ENCODE assay signal across 9 mouse cellular contexts in genomic region chr12:108249522-108249921, GRCm38 (mm10). TPM values are rescaled to one million over a fixed set of nuclear protein-coding genes. Genes with fewer than 3 reads are reported as not detected.
DNase-seq lines count a peak whose midpoint lies in the region; ATAC-seq and TF ChIP-seq lines count a peak whose summit lies in the region.
"Had no signal": no experiment of that assay in that cellular context is flagged by ENCODE, and none has a peak within 500 bp of the region (broad histone marks: within the 10 kb centered on the region; RNA-seq: fewer than 3 reads in every experiment).

No protein-coding gene starts in this region.

- H3K27me3 ChIP-seq in hindbrain, postnatal 0 days (ENCODE audit: insufficient read depth, low read length) = no peaks in the 10 kb centered on the region
- no peaks in the 10 kb centered on the region for H3K27me3 ChIP-seq in liver, embryonic 16.5 days (ENCODE audit: control insufficient read depth, insufficient read depth, low read depth, low read length)
- no peaks in the 10 kb centered on the region for H3K27me3 ChIP-seq in thymus, adult 2 months (ENCODE audit: control insufficient read depth, insufficient read depth, low read length)
- H3K27me3 ChIP-seq: hindbrain, embryonic 15.5 days had no signal

- peaks cover 30% of the 10 kb centered on the region for H3K4me1 ChIP-seq in hindbrain, postnatal 0 days (ENCODE audit: insufficient read depth, low read length)
- H3K4me1 ChIP-seq in liver, embryonic 16.5 days (ENCODE audit: control insufficient read depth, low read depth, low read length) = peaks cover 22% of the 10 kb centered on the region
- peaks cover 4% of the 10 kb centered on the region; the same call in 1 of the 2 replicates for H3K4me1 ChIP-seq in thymus, adult 2 months (replicated peaks; ENCODE audit: control insufficient read depth, insufficient read depth, low read length)

- 39% methylated on average over 10 of the region's 10 CpGs for WGBS in hindbrain, postnatal 0 days
- WGBS in liver, embryonic 16.5 days (ENCODE audit: insufficient replicate concordance) = 63% methylated on average over 10 of the region's 10 CpGs
- 83% methylated on average over 10 of the region's 10 CpGs for WGBS in thymus, adult 2 months

- H3K9me3 ChIP-seq in hindbrain, postnatal 0 days (ENCODE audit: low read length) = no peaks in the 10 kb centered on the region
- H3K9me3 ChIP-seq in liver, embryonic 16.5 days (replicated peaks; ENCODE audit: control insufficient read depth, low read length) = no peaks in the 10 kb centered on the region
- H3K9me3 ChIP-seq: hindbrain, embryonic 15.5 days had no signal

- H3K27ac ChIP-seq in hindbrain, postnatal 0 days = no peak overlapping the region
- 0 out of 2 replicates have a peak overlapping the region, but pooled peaks have one; percentile 20 for H3K27ac ChIP-seq in liver, embryonic 16.5 days (ENCODE audit: low read length)
- H3K27ac ChIP-seq in thymus, adult 2 months (ENCODE audit: control insufficient read depth, insufficient read depth, low read length) = no peak overlapping the region
- H3K27ac ChIP-seq: hindbrain, embryonic 15.5 days had no signal

- no peak overlapping the region for H3K4me2 ChIP-seq in hindbrain, postnatal 0 days (ENCODE audit: low read depth, low read length)
- peak overlapping the region; percentile 25; the same call in 1 of the 2 replicates for H3K4me2 ChIP-seq in liver, embryonic 16.5 days (ENCODE audit: low read depth, low read length)
- H3K4me2 ChIP-seq: hindbrain, embryonic 15.5 days had no signal

- no peak for ATAC-seq in hindbrain, postnatal 0 days
- peak; percentile 75 for ATAC-seq in liver, embryonic 16.5 days (ENCODE audit: low read depth)
- no peak for ATAC-seq in megakaryocyte progenitor cell, adult 5-6 weeks (replicated peaks; ENCODE audit: poor library complexity)

- no peak overlapping the region for H3K4me3 ChIP-seq in hindbrain, postnatal 0 days (ENCODE audit: low read length)
- H3K4me3 ChIP-seq in liver, embryonic 16.5 days (ENCODE audit: low read depth, low read length) = no peak overlapping the region
- no peak overlapping the region for H3K4me3 ChIP-seq in thymus, adult 2 months (ENCODE audit: control insufficient read depth, insufficient read depth, low read length)
- H3K4me3 ChIP-seq: hindbrain, embryonic 15.5 days had no signal

- TF ChIP-seq CTCF in hindbrain, postnatal 0 days (IDR thresholded peaks at IDR 0.05; ENCODE audit: low read depth) = no peak
- TF ChIP-seq CTCF in thymus, adult 2 months (IDR thresholded peaks at IDR 0.05; ENCODE audit: borderline replicate concordance, control insufficient read depth, extremely low read depth, insufficient read depth, low read length, poor library complexity) = no peak

- H3K36me3 ChIP-seq in hindbrain, postnatal 0 days (ENCODE audit: insufficient read depth, low read length) = no peaks in the 10 kb centered on the region
- H3K36me3 ChIP-seq in liver, embryonic 16.5 days (ENCODE audit: control insufficient read depth, insufficient read depth) = no peaks in the 10 kb centered on the region
- no peaks in the 10 kb centered on the region for H3K36me3 ChIP-seq in thymus, adult 2 months (ENCODE audit: control insufficient read depth, insufficient read depth, low read length)
- H3K36me3 ChIP-seq: hindbrain, embryonic 15.5 days had no signal

- DNase-seq in adrenal gland, adult (ENCODE audit: inconsistent age in 2 of 2, low spot score in 1 of 2) = peak; percentile 91 to 96
- DNase-seq in adrenal gland, postnatal 25 days = peak; percentile 84
- peak; percentile 67 for DNase-seq in hindbrain, postnatal 0 days (ENCODE audit: low spot score)
- no peak for DNase-seq in right cerebral cortex, adult 2 months (ENCODE audit: low spot score in 2 of 2)
- no peak for DNase-seq in thymus, adult 2 months
- no peak for DNase-seq in embryo, embryonic 10.5 days (ENCODE audit: low spot score)

- H3K9ac ChIP-seq in hindbrain, postnatal 0 days (replicated peaks; ENCODE audit: low read length) = no peak overlapping the region
- H3K9ac ChIP-seq in liver, embryonic 16.5 days (ENCODE audit: low read depth, low read length) = no peak overlapping the region
- H3K9ac ChIP-seq: hindbrain, embryonic 15.5 days had no signal

- TF ChIP-seq POLR2A in thymus, adult 2 months (IDR thresholded peaks at IDR 0.05; ENCODE audit: control insufficient read depth, extremely low read depth, insufficient read depth, low read length, poor library complexity) = no peak

RNA-seq across cellular contexts. Expression of gene Ccdc85c, which starts 25.7 kb away (rescaled TPM):
- total RNA-seq in adrenal gland, postnatal 25 days (2021) = 19.4 and 19.9 TPM in 2 replicates
- total RNA-seq in hindbrain, postnatal 0 days (2014; rRNA removed) = 86.3 and 94.7 TPM in 2 replicates
- 16.9 and 17.0 TPM in 2 replicates for polyA plus RNA-seq in hindbrain, postnatal 0 days (2015; fragmentation: Nextera tagmentation; extraction: Ambion mirVana)
- polyA plus RNA-seq in liver, embryonic 16.5 days (2015; fragmentation: Nextera tagmentation; extraction: Ambion mirVana) = 1.2 and 1.3 TPM in 2 replicates
- 26.1 and 35.2 TPM in 2 replicates for polyA plus RNA-seq in thymus, adult 2 months (2012; rRNA removed)
- total RNA-seq in megakaryocyte progenitor cell, adult 5-6 weeks (2015) = 0.39 and 0.64 TPM in 2 replicates
- 0.46 and 1.6 TPM in 2 replicates for total RNA-seq in megakaryocyte progenitor cell, adult 5-6 weeks (2017)

RNA-seq across cellular contexts. Expression of gene Hhipl1, which starts 56.5 kb away (rescaled TPM):
- 0.48 and 0.67 TPM in 2 replicates for total RNA-seq in adrenal gland, postnatal 25 days (2021)
- 10.2 and 10.8 TPM in 2 replicates for total RNA-seq in hindbrain, postnatal 0 days (2014; rRNA removed)
- 2.8 and 3.2 TPM in 2 replicates for polyA plus RNA-seq in hindbrain, postnatal 0 days (2015; fragmentation: Nextera tagmentation; extraction: Ambion mirVana)
- 0.05 TPM in 1 of 2 replicates, not detected in the other for polyA plus RNA-seq in liver, embryonic 16.5 days (2015; fragmentation: Nextera tagmentation; extraction: Ambion mirVana)
- 0.33 and 0.54 TPM in 2 replicates for polyA plus RNA-seq in thymus, adult 2 months (2012; rRNA removed)
- total RNA-seq in megakaryocyte progenitor cell, adult 5-6 weeks (2015) = not detected in 2 replicates
- not detected in 2 replicates for total RNA-seq in megakaryocyte progenitor cell, adult 5-6 weeks (2017)

Comparison
In these comparisons a context has a peak if more than half of its experiments do, and no peak if none do; other contexts are left out.
1. DNase-seq: peak in adrenal gland, adult (2 of 2), adrenal gland, postnatal 25 days (single experiment) and hindbrain, postnatal 0 days (single experiment); none in right cerebral cortex, adult 2 months (0 of 2), thymus, adult 2 months (single experiment) and embryo, embryonic 10.5 days (single experiment).